Mouse (Mus musculus) adrenal gland, postnatal 0 days (tissue): ENCODE results near the gene Slc15a5. TPM values are rescaled to one million over a fixed set of nuclear protein-coding genes. Genes with fewer than 3 reads are reported as not detected.

Experiments used
- polyA plus RNA-seq: library from polyadenylated mRNA; unstranded; fragments of >200 nt; fragmentation: Nextera tagmentation; extraction: Ambion mirVana; gene quantifications from 2 replicates; pipeline ENCODE4 v1.2.1, GENCODE M21; 2015

Gene Slc15a5
- polyA plus RNA-seq = 0.08 and 0.32 TPM in 2 replicates

DNA sequence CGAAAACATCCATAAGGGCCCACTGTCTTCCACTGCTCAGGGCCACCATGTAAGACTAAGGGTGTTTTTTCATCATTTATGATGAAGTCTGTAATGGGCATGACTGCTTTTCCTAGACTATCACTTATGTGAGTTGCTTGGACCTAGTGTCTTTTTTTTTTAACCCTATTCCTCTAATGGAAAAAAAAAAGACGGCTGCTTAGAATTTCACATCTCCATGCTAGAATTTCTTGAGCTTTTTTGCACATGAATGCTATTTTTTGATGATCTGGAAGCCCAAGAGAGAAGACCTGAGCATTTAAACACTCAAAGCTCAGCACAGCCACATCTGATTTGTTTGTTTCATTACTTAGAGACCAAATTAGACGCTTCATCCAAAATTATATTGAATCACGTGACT lies at the start of gene Slc15a5:
Gene Slc15a5 (minus strand): TSS at position 101 of the 400 bp plus-strand sequence.

Other genes with a start within 250 kb of the Slc15a5 start
- gene Mgst1, start 60.4 kb upstream of the Slc15a5 start, polyA plus RNA-seq = 2,682 and 3,450 TPM in 2 replicates